Mouse (Mus musculus) small intestine, adult 2 months (tissue): ENCODE data around the gene Vsig2.

ENCODE experiments used
- CTCF ChIP-seq: fragments of 200-500 bp; IDR thresholded peaks from 2 replicates; pipeline ENCODE4 v1.5.1; 2012; ENCODE audit warnings: low read depth, mild to moderate bottlenecking, control low read depth, inconsistent platforms, low read length, moderate library complexity, mixed read lengths; ENCODE audit not compliant: insufficient replicate concordance, insufficient read length; ENCODE audit errors: extremely low read depth
- POLR2A ChIP-seq: fragments of 200-500 bp; IDR thresholded peaks from 2 replicates; pipeline ENCODE4 v1.6.1; 2012; ENCODE audit warnings: low read depth, mild to moderate bottlenecking, control low read depth, inconsistent platforms, low read length, moderate library complexity

- TF ChIP-seq POLR2A (no peak), CTCF (no peak)
Measured at GRCm38 (mm10) chr9:37545847-37546452, 6.9 kb downstream of the Vsig2 start.
